12 mouse cellular contexts compared by ENCODE assay signal in genomic region chr5:122019288-122019687, GRCm38 (mm10). TPM values are rescaled to one million over a fixed set of nuclear protein-coding genes. Genes with fewer than 3 reads are reported as not detected.
A peak's percentile ranks its signal among the peaks of the same experiment; 100 is the strongest.
DNase-seq lines count a peak whose midpoint lies in the region; ATAC-seq and TF ChIP-seq lines count a peak whose summit lies in the region.
"Had no signal": no experiment of that assay in that cellular context is flagged by ENCODE, and none has a peak within 500 bp of the region (broad histone marks: within the 10 kb centered on the region; RNA-seq: fewer than 3 reads in every experiment).

No protein-coding gene starts in this region.

- WGBS in hindbrain, embryonic 10.5 days: 68% methylated on average over 17 of the region's 17 CpGs
- 51% methylated on average over 17 of the region's 17 CpGs for WGBS in hindbrain, embryonic 14.5 days
- WGBS in hindbrain, embryonic 11.5 days: 64% methylated on average over 17 of the region's 17 CpGs
- WGBS in midbrain, embryonic 10.5 days: 83% methylated on average over 17 of the region's 17 CpGs

- no peak; the same call in 1 of the 2 replicates for ATAC-seq in hindbrain, embryonic 14.5 days (ENCODE audit: low FRiP score)
- peak; percentile 19; the same call in 1 of the 2 replicates for ATAC-seq in hindbrain, embryonic 11.5 days (ENCODE audit: low FRiP score)
- no peak for ATAC-seq in activated CD4-positive, CD25-positive, alpha-beta regulatory T cell, adult 4 months

- H3K27ac ChIP-seq in hindbrain, embryonic 10.5 days: peak overlapping the region; percentile 75
- H3K27ac ChIP-seq in hindbrain, embryonic 14.5 days: no peak overlapping the region
- peak overlapping the region; percentile 70 for H3K27ac ChIP-seq in hindbrain, embryonic 11.5 days (ENCODE audit: low read depth, low read length)
- H3K27ac ChIP-seq in midbrain, embryonic 10.5 days (replicated peaks): peak overlapping the region; percentile 71
- H3K27ac ChIP-seq: limb, embryonic 13.5 days had no signal

- no peaks in the 10 kb centered on the region for H3K27me3 ChIP-seq in hindbrain, embryonic 10.5 days (ENCODE audit: insufficient read depth, poor library complexity, severe bottlenecking)
- H3K27me3 ChIP-seq in hindbrain, embryonic 14.5 days (ENCODE audit: control insufficient read depth, insufficient read depth, low read length): no peaks in the 10 kb centered on the region
- H3K27me3 ChIP-seq in hindbrain, embryonic 11.5 days (ENCODE audit: control insufficient read depth, insufficient read depth, low read length): no peaks in the 10 kb centered on the region
- H3K27me3 ChIP-seq in midbrain, embryonic 10.5 days (ENCODE audit: low read depth, poor library complexity, severe bottlenecking): no peaks in the 10 kb centered on the region
- H3K27me3 ChIP-seq: limb, embryonic 13.5 days had no signal

- DNase-seq in hindbrain, embryonic 10.5 days (ENCODE audit: low spot score): no peak
- no peak for DNase-seq in hindbrain, embryonic 14.5 days (ENCODE audit: low spot score)
- DNase-seq in brain, embryonic 14.5 days (ENCODE audit: low read depth): peak; percentile 42
- no peak for DNase-seq in hindbrain, embryonic 11.5 days (ENCODE audit: low spot score)
- DNase-seq in midbrain, embryonic 10.5 days (ENCODE audit: low spot score): no peak
- DNase-seq in right cerebral cortex, adult 18-20 months: no peak
- no peak for DNase-seq in lung, postnatal 25 days (ENCODE audit: low spot score)
- DNase-seq: cerebellum, adult 9-10 months; gastrocnemius, postnatal 36 days; kidney, adult 2 months had no signal

- no peak overlapping the region for H3K9ac ChIP-seq in hindbrain, embryonic 14.5 days
- H3K9ac ChIP-seq in hindbrain, embryonic 11.5 days (ENCODE audit: low read depth, low read length): no peak overlapping the region
- H3K9ac ChIP-seq: limb, embryonic 13.5 days had no signal

- H3K9me3 ChIP-seq in hindbrain, embryonic 10.5 days: peaks cover 13% of the 10 kb centered on the region
- H3K9me3 ChIP-seq in hindbrain, embryonic 14.5 days (ENCODE audit: control insufficient read depth, low read length): no peaks in the 10 kb centered on the region
- H3K9me3 ChIP-seq in hindbrain, embryonic 11.5 days (ENCODE audit: control insufficient read depth, low read length): no peaks in the 10 kb centered on the region
- H3K9me3 ChIP-seq in midbrain, embryonic 10.5 days (replicated peaks): peaks cover 19% of the 10 kb centered on the region

- H3K4me1 ChIP-seq in hindbrain, embryonic 10.5 days (replicated peaks): peaks cover 50% of the 10 kb centered on the region
- peaks cover 13% of the 10 kb centered on the region; the same call in 1 of the 2 replicates for H3K4me1 ChIP-seq in hindbrain, embryonic 14.5 days (replicated peaks; ENCODE audit: control insufficient read depth, insufficient read depth, low read length)
- H3K4me1 ChIP-seq in hindbrain, embryonic 11.5 days (replicated peaks; ENCODE audit: control insufficient read depth, insufficient read depth, low read length): 0 out of 2 replicates have a peak, but pooled peaks cover 5% of the 10 kb centered on the region
- H3K4me1 ChIP-seq in midbrain, embryonic 10.5 days: peaks cover 53% of the 10 kb centered on the region

- H3K4me2 ChIP-seq in hindbrain, embryonic 14.5 days (replicated peaks): no peak overlapping the region
- H3K4me2 ChIP-seq in hindbrain, embryonic 11.5 days (replicated peaks; ENCODE audit: low read depth, low read length): no peak overlapping the region
- H3K4me2 ChIP-seq: limb, embryonic 13.5 days had no signal

- TF ChIP-seq POLR2A in brain, embryonic 14.5 days (IDR thresholded peaks at IDR 0.05; ENCODE audit: borderline replicate concordance, extremely low read depth, insufficient read depth, insufficient read length, poor library complexity, severe bottlenecking): no peak

- peaks cover 16% of the 10 kb centered on the region; the same call in 1 of the 2 replicates for H3K36me3 ChIP-seq in hindbrain, embryonic 10.5 days
- H3K36me3 ChIP-seq in hindbrain, embryonic 14.5 days (replicated peaks; ENCODE audit: control insufficient read depth, insufficient read depth): 0 out of 2 replicates have a peak, but pooled peaks cover 4% of the 10 kb centered on the region
- H3K36me3 ChIP-seq in hindbrain, embryonic 11.5 days (ENCODE audit: control insufficient read depth, insufficient read depth, low read length): no peaks in the 10 kb centered on the region
- peaks cover 10% of the 10 kb centered on the region; the same call in 1 of the 2 replicates for H3K36me3 ChIP-seq in midbrain, embryonic 10.5 days

- TF ChIP-seq CTCF in brain, embryonic 14.5 days (IDR thresholded peaks at IDR 0.05; ENCODE audit: borderline replicate concordance, extremely low read depth, insufficient read depth, insufficient read length): no peak

- no peak overlapping the region for H3K4me3 ChIP-seq in hindbrain, embryonic 10.5 days
- H3K4me3 ChIP-seq in hindbrain, embryonic 14.5 days (replicated peaks; ENCODE audit: low read length): no peak overlapping the region
- no peak overlapping the region for H3K4me3 ChIP-seq in hindbrain, embryonic 11.5 days (ENCODE audit: low read depth, low read length)
- no peak overlapping the region for H3K4me3 ChIP-seq in midbrain, embryonic 10.5 days
- H3K4me3 ChIP-seq: limb, embryonic 13.5 days had no signal

RNA-seq across cellular contexts. Expression of gene Cux2, which starts 30.6 kb away (rescaled TPM):
- polyA plus RNA-seq in hindbrain, embryonic 10.5 days (2016; fragmentation: Nextera tagmentation; extraction: Ambion mirVana): 4.5 and 12.0 TPM in 2 replicates
- 25.5 and 28.1 TPM in 2 replicates for polyA plus RNA-seq in hindbrain, embryonic 14.5 days (2014; fragmentation: Nextera tagmentation; extraction: Ambion mirVana)
- 50.2 and 52.6 TPM in 2 replicates for polyA plus RNA-seq in brain, embryonic 14.5 days (2012; rRNA removed)
- 13.7 and 17.4 TPM in 2 replicates for polyA plus RNA-seq in hindbrain, embryonic 11.5 days (2014; fragmentation: Nextera tagmentation; extraction: Ambion mirVana)
- polyA plus RNA-seq in midbrain, embryonic 10.5 days (2016; fragmentation: Nextera tagmentation; extraction: Ambion mirVana): 6.4 and 10.2 TPM in 2 replicates
- polyA plus RNA-seq in activated CD4-positive, CD25-positive, alpha-beta regulatory T cell, adult 4 months (2017; shearing (Covaris generic)): under 1 TPM in 1 of 2 experiments, not detected in 1; 0.13 TPM
